Mouse (Mus musculus) megakaryocyte progenitor cell, adult 5-6 weeks (primary cell): ENCODE measurements around the gene Ndufa10. TPM values are rescaled to one million over a fixed set of nuclear protein-coding genes. Genes with fewer than 3 reads are reported as not detected.

Experiments used
- ATAC-seq: replicated peaks from 2 replicates; pipeline ENCODE4 v1.8.0; 2016; ENCODE audit warnings: mild to moderate bottlenecking, moderate TSS enrichment, inconsistent platforms; ENCODE audit not compliant: poor library complexity
- total RNA-seq, 2 experiments: library from RNA; stranded (forward) in 1 of 2; stranded (reverse) in 1 of 2; fragments of 157-497, 149-512 nt in 1 of 2; fragments of 200-1000 nt in 1 of 2; gene quantifications; 2 replicates each; pipeline versions ENCODE4 v1.2.3 to v1.2.4; 2015 to 2017

Ndufa10 gene
- total RNA-seq, 2 experiments from 2014 or later, result 101 to 175 TPM

DNA sequence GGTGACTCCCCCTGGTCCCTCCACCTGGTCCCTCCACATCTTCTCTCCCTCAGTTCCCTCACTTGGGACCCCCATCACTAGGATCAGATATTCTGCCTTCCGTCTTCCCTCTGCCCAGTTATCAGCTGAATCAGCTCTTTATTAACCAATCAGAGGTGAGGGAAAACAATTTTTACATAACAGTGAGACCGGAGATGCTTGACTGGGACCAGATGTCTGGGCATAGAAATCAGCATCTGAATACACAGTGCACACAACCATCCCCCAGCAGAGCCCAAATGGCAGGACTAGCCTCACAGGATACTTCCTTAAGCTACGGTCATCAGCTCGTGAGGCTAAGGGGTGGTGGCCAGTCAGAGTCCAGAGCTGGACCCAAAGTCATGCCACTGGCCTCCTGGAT, 41.6 kb downstream of the Ndufa10 start:
- no peak for ATAC-seq

DNA sequence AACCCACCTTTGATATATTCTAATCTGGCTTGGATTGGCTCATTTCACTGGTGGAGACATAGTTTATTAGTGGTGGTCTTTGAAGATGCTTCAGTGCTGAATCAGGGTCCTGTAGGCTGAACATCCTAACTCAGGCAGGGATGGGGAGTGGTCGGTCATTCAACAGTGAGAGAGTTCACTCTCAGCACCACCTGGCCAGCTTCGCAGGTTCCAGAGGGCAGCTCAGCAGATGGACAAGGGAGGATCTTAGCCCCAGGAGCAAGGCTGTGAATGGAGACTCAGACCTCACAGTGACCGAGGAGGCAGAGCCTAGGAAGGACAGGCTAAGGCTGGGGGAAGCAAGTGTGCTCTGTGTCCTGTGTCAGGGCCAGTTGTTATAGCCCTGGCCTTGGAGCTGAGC, 42.2 kb downstream of the Ndufa10 start:
- no peak for ATAC-seq

DNA sequence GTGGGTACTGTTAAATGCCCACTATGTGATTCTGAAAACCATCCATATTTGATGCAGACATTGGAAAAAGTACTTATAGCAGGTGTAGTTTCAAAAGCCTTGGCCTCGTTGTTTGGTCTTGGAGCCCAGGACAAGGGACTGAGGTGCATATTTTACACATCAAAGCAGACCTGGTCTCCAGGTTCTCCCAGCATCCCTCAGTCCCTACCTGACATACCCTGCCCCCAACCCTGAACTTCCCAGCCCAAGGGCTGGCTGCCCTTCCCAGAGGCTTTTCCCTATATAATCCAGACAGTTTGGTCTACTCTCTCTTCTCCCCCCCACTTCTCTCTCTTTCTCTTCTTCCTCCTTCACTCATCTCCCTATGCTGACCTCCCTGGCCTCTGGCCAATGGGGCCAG, 42.7 kb downstream of the Ndufa10 start:
- ATAC-seq, result no peak

DNA sequence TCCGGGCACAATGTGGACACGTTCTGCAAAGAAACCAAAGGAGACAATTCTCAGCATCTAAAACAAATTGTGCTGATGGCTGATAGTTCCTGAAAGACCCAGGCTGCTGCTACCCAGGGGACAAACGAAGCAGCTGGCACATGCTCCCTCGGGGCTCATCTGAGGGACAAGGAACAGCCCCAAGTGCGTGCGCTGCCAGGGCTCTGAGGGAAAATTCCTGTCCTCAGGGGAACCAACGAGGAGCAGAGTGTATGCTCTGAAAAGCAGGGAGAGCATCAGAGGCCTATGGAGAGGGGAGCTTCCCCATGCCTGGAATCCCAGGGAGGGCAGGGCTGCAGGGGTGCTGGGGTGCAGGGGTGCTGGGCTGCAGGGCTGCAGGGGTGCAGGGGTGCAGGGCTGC, 48.9 kb downstream of the Ndufa10 start:
- no peak for ATAC-seq

DNA sequence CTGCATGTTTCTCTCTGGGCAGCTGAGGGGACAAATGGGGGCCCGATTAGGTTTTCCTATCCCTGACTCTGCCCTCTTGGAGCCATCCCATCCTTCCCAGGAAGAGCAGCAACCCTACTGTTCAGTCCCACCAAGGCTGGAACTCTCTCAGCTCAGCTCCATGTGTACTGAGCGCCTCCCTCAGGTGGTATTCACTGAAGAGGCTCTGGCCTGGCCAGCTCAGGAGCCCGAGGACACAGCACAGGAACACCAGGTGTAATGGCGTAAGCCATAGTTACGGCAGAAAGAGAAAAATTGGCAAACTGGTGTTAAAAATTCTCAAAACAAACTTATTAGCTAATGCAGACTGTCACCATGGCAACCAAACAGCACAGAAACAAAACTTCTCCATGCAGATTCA, 68.5 kb downstream of the Ndufa10 start:
- ATAC-seq, result 0 out of 2 replicates have a peak, but pooled peaks have one; percentile 20

DNA sequence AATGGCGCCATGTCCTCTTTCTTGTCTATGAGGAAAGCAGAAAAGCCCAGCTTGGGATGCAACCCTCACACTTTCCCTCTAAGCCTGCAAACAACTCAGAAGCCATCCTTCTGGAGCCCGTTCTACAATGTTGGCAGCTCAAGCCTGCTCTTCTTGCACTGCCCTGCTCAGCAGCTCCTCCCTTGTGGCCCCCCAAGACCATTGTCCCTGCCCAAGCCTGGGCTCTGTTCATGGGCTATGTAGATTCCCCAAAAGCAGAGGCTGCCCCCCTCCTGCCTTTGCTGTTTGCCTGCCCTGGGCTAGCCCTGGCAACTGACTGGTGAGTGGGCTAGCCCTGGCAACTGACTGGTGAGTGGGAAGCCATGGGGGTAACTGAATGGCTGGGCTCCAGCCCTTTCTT, 73.1 kb downstream of the Ndufa10 start:
- ATAC-seq, result no peak

DNA sequence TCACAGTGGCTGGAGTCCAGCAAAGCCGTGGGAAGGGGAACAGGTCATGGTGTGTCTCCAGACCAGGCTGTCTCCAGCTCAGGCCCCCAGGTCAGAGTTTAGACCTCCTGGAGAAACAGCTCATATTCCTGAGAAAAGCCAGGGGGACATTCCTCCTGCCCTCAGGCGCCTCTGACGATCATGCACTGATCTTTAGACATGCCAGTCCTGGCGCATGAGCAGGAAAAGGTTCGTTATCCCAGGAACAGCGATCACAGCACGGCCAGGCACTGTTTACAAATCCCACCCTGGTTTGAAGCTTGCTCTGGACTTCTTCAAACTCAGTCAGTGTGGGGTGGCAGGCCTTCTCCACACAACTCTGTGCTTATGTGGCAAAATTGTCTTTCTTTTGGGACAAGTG, 75.1 kb downstream of the Ndufa10 start:
- no peak for ATAC-seq

DNA sequence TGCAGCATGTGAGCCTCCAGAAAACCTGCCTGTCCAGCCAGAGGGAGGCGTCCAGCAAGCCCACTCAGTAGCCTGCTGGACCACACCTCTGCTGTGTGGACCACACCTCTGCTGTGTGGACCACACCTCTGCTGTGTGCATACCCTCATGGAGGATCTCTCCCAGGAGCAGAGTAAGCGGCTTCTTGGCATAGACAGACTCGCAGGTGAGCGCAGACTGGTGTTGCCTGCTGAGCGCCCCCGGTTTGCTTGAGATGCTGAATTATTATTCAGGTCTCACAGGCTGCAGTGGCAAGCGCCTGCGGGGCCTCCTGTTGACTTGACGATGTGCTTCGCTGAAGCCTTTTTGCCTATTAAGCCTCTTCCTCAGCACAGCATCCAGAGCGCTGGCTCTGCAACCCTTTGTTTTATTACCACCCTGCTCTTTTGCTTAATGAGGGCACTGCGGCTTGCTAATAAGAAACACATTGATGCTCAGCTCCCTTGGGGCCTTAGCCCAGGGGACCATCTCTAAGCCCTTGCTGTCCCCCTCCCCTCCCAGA, 76.1 kb downstream of the Ndufa10 start:
- no peak for ATAC-seq

DNA sequence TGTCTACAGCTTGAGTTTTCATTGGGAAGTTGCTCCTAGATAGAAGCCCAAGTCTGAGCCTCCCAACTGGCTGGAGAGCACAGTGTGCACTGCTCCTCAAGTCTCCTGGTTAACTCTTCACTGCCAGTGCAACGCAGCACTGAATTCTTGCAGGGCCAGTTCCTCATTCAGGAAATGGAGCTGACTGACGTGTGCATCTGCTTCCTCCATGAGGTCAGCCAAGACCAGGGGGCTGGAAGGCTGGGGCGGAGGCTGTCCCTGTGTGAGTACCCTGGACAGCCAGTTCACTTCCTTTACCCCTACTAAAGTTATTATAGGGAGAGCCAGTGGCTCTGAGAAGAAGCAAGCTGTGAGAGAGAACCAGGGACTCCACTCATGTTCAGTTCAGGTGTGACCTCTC, 79.4 kb downstream of the Ndufa10 start:
- peak; percentile 79 for ATAC-seq

DNA sequence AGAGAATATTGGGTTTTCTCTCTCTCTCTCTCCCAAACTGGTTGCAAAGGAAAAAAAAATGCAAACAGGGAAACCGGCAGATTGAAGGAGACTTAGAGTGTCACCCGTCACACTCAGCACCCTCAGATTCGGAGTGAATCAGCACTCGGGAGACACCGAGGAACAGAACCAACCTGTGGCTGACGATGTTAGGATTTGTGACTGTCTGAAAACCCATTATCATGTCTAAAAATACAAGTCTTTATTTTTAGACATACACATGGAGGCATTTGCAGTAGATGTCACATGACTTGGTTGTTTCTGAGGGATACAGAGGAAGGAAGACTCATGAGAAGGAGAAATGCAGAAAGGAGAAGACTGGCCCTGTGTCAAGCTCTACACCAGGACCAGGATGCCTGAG, 80.5 kb downstream of the Ndufa10 start:
- no peak for ATAC-seq

Other genes starting within 250 kb of the Ndufa10 start
- gene Olfr1416, start 11.3 kb upstream of the Ndufa10 start, total RNA-seq (2015), result not detected in 2 replicates
- not detected in 2 replicates for gene Olfr1416, start 11.3 kb upstream of the Ndufa10 start, total RNA-seq (2017)
- not detected in 2 replicates for gene Olfr1415, start 22.2 kb upstream of the Ndufa10 start, total RNA-seq (2015)
- not detected in 2 replicates for gene Olfr1415, start 22.2 kb upstream of the Ndufa10 start, total RNA-seq (2017)
- not detected in 2 replicates for gene Olfr1414, start 44.8 kb upstream of the Ndufa10 start, total RNA-seq (2015)
- not detected in 2 replicates for gene Olfr1414, start 44.8 kb upstream of the Ndufa10 start, total RNA-seq (2017)
- not detected in 2 replicates for gene Olfr1413, start 97.5 kb upstream of the Ndufa10 start, total RNA-seq (2015)
- not detected in 2 replicates for gene Olfr1413, start 97.5 kb upstream of the Ndufa10 start, total RNA-seq (2017)
- not detected in 2 replicates for gene Olfr1412, start 111.9 kb upstream of the Ndufa10 start, total RNA-seq (2015)
- not detected in 2 replicates for gene Olfr1412, start 111.9 kb upstream of the Ndufa10 start, total RNA-seq (2017)
- not detected in 2 replicates for gene Olfr1411, start 120.6 kb upstream of the Ndufa10 start, total RNA-seq (2015)
- gene Olfr1411, start 120.6 kb upstream of the Ndufa10 start, total RNA-seq (2017), result not detected in 2 replicates
- gene Olfr1410, start 131.9 kb upstream of the Ndufa10 start, total RNA-seq (2015), result not detected in 2 replicates
- not detected in 2 replicates for gene Olfr1410, start 131.9 kb upstream of the Ndufa10 start, total RNA-seq (2017)
- gene Olfr12, start 143.9 kb upstream of the Ndufa10 start, total RNA-seq (2015), result not detected in 2 replicates
- gene Olfr12, start 143.9 kb upstream of the Ndufa10 start, total RNA-seq (2017), result not detected in 2 replicates
- gene Cops9, start 168.1 kb upstream of the Ndufa10 start, total RNA-seq (2015), result 149 and 186 TPM in 2 replicates
- gene Cops9, start 168.1 kb upstream of the Ndufa10 start, total RNA-seq (2017), result 108 and 180 TPM in 2 replicates
- gene Otos, start 175.0 kb upstream of the Ndufa10 start, total RNA-seq (2015), result 2.4 and 5.2 TPM in 2 replicates
- 2.7 and 5.0 TPM in 2 replicates for gene Otos, start 175.0 kb upstream of the Ndufa10 start, total RNA-seq (2017)